Mouse (Mus musculus): ENCODE measurements around the gene Rpl29. TPM values are rescaled to one million over a fixed set of nuclear protein-coding genes. Genes with fewer than 3 reads are reported as not detected.
A peak's percentile ranks its signal among the peaks of the same experiment; 100 is the strongest.

The Rpl29 gene
- polyA plus RNA-seq, 1 experiment from 2014 or later: 1,256 TPM

GRCm38 (mm10) chr9:106448498-106449031, 19.3 kb downstream of the Rpl29 start:
- Histone ChIP-seq H3K4me2 (replicated peaks; ENCODE audit: low read depth, low read length) (peak overlapping the region; percentile 86), H3K4me3 (ENCODE audit: low read depth, low read length) (peak overlapping the region; percentile 44), H3K27ac (ENCODE audit: low read length) (peak overlapping the region; percentile 66; the same call in 1 of the 2 replicates), H3K27me3 (ENCODE audit: control insufficient read depth, insufficient read depth, low read length) (no peaks in the 10 kb centered on the region), H3K9ac (replicated peaks; ENCODE audit: low read depth, low read length) (peak overlapping the region; percentile 36; the same call in 1 of the 2 replicates), H3K9me3 (ENCODE audit: control insufficient read depth, low read depth, low read length) (no peaks in the 10 kb centered on the region), H3K36me3 (ENCODE audit: control insufficient read depth, insufficient read depth, low read length) (no peaks in the 10 kb centered on the region), H3K4me1 (ENCODE audit: control insufficient read depth, insufficient read depth, low read length) (peaks cover 49% of the 10 kb centered on the region)
- under 1% methylated on average over 23 of the region's 23 CpGs for WGBS
- 0 out of 2 replicates have a peak, but pooled peaks have one; percentile 35 for ATAC-seq (ENCODE audit: insufficient number of reproducible peaks, insufficient read depth, low FRiP score, low read depth)

DNA sequence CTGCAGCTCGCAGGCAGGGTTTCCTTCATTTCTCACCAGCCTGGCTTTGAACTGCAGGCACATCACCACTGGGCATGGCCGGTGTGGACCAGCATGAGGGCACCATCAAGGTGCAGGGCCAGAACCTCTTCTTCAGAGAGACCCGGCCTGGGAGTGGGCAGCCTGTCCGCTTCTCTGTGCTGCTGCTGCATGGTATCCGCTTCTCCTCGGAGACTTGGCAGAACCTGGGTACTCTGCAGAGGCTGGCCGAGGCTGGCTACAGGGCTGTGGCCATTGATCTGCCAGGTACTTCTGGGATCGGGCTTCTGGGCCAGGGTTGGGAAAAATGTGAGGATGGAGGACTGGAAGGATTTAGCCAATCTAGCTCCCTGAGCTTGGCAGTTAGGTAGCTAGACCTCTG, 20.7 kb downstream of the Rpl29 start:
- Histone ChIP-seq H3K27me3 (ENCODE audit: control insufficient read depth, insufficient read depth, low read length) (no peaks in the 10 kb centered on the region), H3K9ac (replicated peaks; ENCODE audit: low read depth, low read length) (no peak overlapping the region), H3K9me3 (ENCODE audit: control insufficient read depth, low read depth, low read length) (no peaks in the 10 kb centered on the region), H3K4me1 (ENCODE audit: control insufficient read depth, insufficient read depth, low read length) (peaks cover 49% of the 10 kb centered on the region), H3K27ac (ENCODE audit: low read length) (peak overlapping the region; percentile 56; the same call in 1 of the 2 replicates), H3K4me3 (ENCODE audit: low read depth, low read length) (no peak overlapping the region), H3K4me2 (replicated peaks; ENCODE audit: low read depth, low read length) (peak overlapping the region; percentile 19; the same call in 1 of the 2 replicates), H3K36me3 (ENCODE audit: control insufficient read depth, insufficient read depth, low read length) (no peaks in the 10 kb centered on the region)
- WGBS: 83% methylated on average over 8 of the region's 8 CpGs
- no peak for ATAC-seq (ENCODE audit: insufficient number of reproducible peaks, insufficient read depth, low FRiP score, low read depth)

- H3K27ac ChIP-seq (ENCODE audit: low read length): peak overlapping the region; percentile 56
- no peak overlapping the region for H3K9ac ChIP-seq (replicated peaks; ENCODE audit: low read depth, low read length)
- no peaks in the 10 kb centered on the region for H3K9me3 ChIP-seq (ENCODE audit: control insufficient read depth, low read depth, low read length)
Observed at GRCm38 (mm10) chr9:106450661-106451060, 21.4 kb downstream of the Rpl29 start.

GRCm38 (mm10) chr9:106451298-106451697, 22.0 kb downstream of the Rpl29 start:
- no peaks in the 10 kb centered on the region for H3K9me3 ChIP-seq (ENCODE audit: control insufficient read depth, low read depth, low read length)
- H3K4me3 ChIP-seq (ENCODE audit: low read depth, low read length): no peak overlapping the region
- peak overlapping the region; percentile 6; the same call in 1 of the 2 replicates for H3K27ac ChIP-seq (ENCODE audit: low read length)
- H3K4me2 ChIP-seq (replicated peaks; ENCODE audit: low read depth, low read length): no peak overlapping the region
- 58% methylated on average over 11 of the region's 11 CpGs for WGBS
- no peak overlapping the region for H3K9ac ChIP-seq (replicated peaks; ENCODE audit: low read depth, low read length)
- no peak for ATAC-seq (ENCODE audit: insufficient number of reproducible peaks, insufficient read depth, low FRiP score, low read depth)
- no peaks in the 10 kb centered on the region for H3K27me3 ChIP-seq (ENCODE audit: control insufficient read depth, insufficient read depth, low read length)
- peaks cover 56% of the 10 kb centered on the region for H3K4me1 ChIP-seq (ENCODE audit: control insufficient read depth, insufficient read depth, low read length)
- no peaks in the 10 kb centered on the region for H3K36me3 ChIP-seq (ENCODE audit: control insufficient read depth, insufficient read depth, low read length)

More at GRCm38 (mm10) chr9:106450661-106451060, 21.4 kb downstream of the Rpl29 start:
- ATAC-seq (ENCODE audit: insufficient number of reproducible peaks, insufficient read depth, low FRiP score, low read depth): no peak
- H3K36me3 ChIP-seq (ENCODE audit: control insufficient read depth, insufficient read depth, low read length): no peaks in the 10 kb centered on the region
- H3K4me1 ChIP-seq (ENCODE audit: control insufficient read depth, insufficient read depth, low read length): peaks cover 51% of the 10 kb centered on the region
- 4% methylated on average over 9 of the region's 9 CpGs for WGBS
- H3K4me2 ChIP-seq (replicated peaks; ENCODE audit: low read depth, low read length): peak overlapping the region; percentile 19
- H3K4me3 ChIP-seq (ENCODE audit: low read depth, low read length): no peak overlapping the region
- no peaks in the 10 kb centered on the region for H3K27me3 ChIP-seq (ENCODE audit: control insufficient read depth, insufficient read depth, low read length)

DNA sequence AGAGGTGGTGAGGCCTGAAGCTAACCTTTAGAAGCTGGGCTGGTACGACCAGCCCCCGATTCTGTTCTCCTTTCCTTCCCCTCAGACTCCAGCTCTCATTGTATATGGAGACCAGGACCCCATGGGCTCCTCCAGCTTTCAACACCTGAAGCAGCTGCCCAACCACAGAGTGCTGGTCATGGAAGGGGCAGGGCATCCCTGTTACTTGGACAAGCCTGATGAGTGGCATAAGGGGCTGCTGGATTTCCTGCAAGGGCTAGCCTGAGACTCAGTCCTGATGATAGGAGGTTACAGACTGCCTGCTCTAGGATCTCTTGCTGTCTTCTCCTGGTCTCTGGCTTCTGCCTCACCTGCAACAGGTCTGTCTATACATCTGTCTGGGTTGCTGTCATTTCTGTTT, 22.6 kb downstream of the Rpl29 start:
- H3K4me3 ChIP-seq (ENCODE audit: low read depth, low read length): no peak overlapping the region
- no peaks in the 10 kb centered on the region for H3K36me3 ChIP-seq (ENCODE audit: control insufficient read depth, insufficient read depth, low read length)
- H3K4me1 ChIP-seq (ENCODE audit: control insufficient read depth, insufficient read depth, low read length): peaks cover 62% of the 10 kb centered on the region
- H3K27me3 ChIP-seq (ENCODE audit: control insufficient read depth, insufficient read depth, low read length): no peaks in the 10 kb centered on the region
- no peak for ATAC-seq (ENCODE audit: insufficient number of reproducible peaks, insufficient read depth, low FRiP score, low read depth)
- no peak overlapping the region for H3K9ac ChIP-seq (replicated peaks; ENCODE audit: low read depth, low read length)
- H3K27ac ChIP-seq (ENCODE audit: low read length): no peak overlapping the region
- H3K9me3 ChIP-seq (ENCODE audit: control insufficient read depth, low read depth, low read length): no peaks in the 10 kb centered on the region
- no peak overlapping the region for H3K4me2 ChIP-seq (replicated peaks; ENCODE audit: low read depth, low read length)
- WGBS: 70% methylated on average over 2 of the region's 2 CpGs

DNA sequence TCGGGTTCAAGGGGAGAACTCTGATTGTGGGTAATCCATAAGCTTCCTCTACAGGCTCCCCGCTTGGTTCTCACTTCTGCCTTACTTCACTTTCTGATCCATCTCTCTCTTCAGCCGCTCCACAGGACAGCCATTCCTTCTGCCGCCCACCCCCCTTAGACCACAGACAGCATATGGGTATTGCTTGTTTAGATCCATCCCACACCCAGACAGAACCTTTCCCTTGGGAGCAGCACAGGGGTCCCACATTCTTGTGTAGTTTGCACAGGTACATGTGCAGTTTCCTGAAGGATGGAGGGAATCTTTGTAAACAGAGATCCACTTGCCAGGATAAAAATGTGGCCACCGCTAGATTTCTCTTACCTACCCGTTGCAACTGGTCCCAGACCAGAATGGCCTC, 23.1 kb downstream of the Rpl29 start:
- Histone ChIP-seq H3K9ac (replicated peaks; ENCODE audit: low read depth, low read length) (no peak overlapping the region), H3K36me3 (ENCODE audit: control insufficient read depth, insufficient read depth, low read length) (no peaks in the 10 kb centered on the region), H3K4me2 (replicated peaks; ENCODE audit: low read depth, low read length) (peak overlapping the region; percentile 92), H3K27me3 (ENCODE audit: control insufficient read depth, insufficient read depth, low read length) (no peaks in the 10 kb centered on the region), H3K9me3 (ENCODE audit: control insufficient read depth, low read depth, low read length) (no peaks in the 10 kb centered on the region), H3K4me3 (ENCODE audit: low read depth, low read length) (no peak overlapping the region), H3K4me1 (ENCODE audit: control insufficient read depth, insufficient read depth, low read length) (peaks cover 66% of the 10 kb centered on the region), H3K27ac (ENCODE audit: low read length) (no peak overlapping the region)
- 32% methylated on average over 6 of the region's 6 CpGs for WGBS
- no peak for ATAC-seq (ENCODE audit: insufficient number of reproducible peaks, insufficient read depth, low FRiP score, low read depth)

DNA sequence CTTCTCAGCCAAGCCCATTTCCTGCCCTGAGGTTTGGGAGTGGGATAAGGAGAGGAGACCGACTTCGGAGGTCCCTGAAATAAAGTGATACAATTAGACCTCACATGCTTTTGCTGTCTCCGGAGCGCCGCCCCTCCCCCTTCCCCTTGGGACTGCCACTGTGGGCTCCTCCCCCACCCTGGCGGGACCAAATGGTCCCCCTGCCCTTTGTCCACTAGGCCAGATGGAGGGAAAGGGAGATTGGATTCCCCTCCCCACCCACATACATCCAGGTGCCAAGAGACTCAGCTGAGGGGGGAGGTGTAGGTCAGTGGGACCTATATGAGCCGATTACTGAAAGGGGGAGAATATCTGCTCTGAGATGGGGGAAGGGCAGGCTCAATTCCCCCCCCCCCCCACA, 23.6 kb downstream of the Rpl29 start:
- peaks cover 66% of the 10 kb centered on the region for H3K4me1 ChIP-seq (ENCODE audit: control insufficient read depth, insufficient read depth, low read length)
- no peaks in the 10 kb centered on the region for H3K9me3 ChIP-seq (ENCODE audit: control insufficient read depth, low read depth, low read length)
- peak overlapping the region; percentile 80; the same call in 1 of the 2 replicates for H3K27ac ChIP-seq (ENCODE audit: low read length)
- H3K4me2 ChIP-seq (replicated peaks; ENCODE audit: low read depth, low read length): peak overlapping the region; percentile 92
- H3K27me3 ChIP-seq (ENCODE audit: control insufficient read depth, insufficient read depth, low read length): no peaks in the 10 kb centered on the region
- 0 out of 2 replicates have a peak, but pooled peaks have one; percentile 1 for ATAC-seq (ENCODE audit: insufficient number of reproducible peaks, insufficient read depth, low FRiP score, low read depth)
- peak overlapping the region; percentile 76 for H3K4me3 ChIP-seq (ENCODE audit: low read depth, low read length)
- WGBS: 5% methylated on average over 7 of the region's 7 CpGs
- no peak overlapping the region for H3K9ac ChIP-seq (replicated peaks; ENCODE audit: low read depth, low read length)
- H3K36me3 ChIP-seq (ENCODE audit: control insufficient read depth, insufficient read depth, low read length): no peaks in the 10 kb centered on the region

DNA sequence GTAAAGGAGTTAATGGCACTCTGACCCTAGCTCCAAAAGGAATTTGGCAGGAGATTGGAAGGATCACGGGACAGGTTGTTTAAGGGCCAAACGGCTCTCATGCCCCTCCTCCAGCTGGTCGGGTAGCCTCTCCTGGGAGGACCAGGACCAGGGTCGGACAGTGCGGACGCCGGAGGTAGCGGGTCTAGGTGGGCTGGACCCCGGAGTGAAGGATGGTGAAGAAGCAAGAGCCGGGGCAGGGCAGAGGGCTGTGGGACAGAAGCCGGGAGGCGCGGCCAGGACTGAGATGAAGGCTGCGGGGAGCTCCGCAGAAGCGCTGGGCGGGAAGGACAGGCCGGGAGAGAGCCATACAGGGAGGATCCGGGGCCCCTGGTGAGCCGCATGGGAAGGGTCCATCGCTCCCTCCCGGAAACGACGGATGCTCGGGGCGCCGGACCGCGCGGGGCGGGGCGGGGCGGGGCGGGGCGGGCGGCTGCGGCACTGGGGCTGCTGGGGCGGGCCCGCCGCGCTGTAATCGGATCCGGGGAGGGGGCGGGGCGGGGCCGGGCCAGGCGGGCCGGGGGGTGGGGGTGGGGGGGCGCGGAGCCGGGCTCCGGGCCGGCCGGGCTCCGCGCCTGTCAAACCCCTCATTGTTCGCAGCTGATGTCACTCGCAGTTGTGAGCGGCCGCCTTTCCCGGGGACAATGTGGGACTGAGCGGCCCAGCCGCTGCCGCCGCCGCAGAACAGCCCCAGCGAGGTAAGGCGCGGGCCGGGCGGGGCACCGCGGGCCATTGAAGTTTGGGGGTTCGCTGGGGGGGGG, 24.2 kb downstream of the Rpl29 start, which contains the start of gene Pcbp4:
Gene Pcbp4 (plus strand): TSS at position 21 of the 800 bp plus-strand sequence.
- peak; percentile 65 for ATAC-seq (ENCODE audit: insufficient number of reproducible peaks, insufficient read depth, low FRiP score, low read depth)
- WGBS: under 1% methylated on average over 56 of the region's 74 CpGs
- no peaks in the 10 kb centered on the region for H3K9me3 ChIP-seq (ENCODE audit: control insufficient read depth, low read depth, low read length)
- peak within 1 kb of the TSS; percentile 92 for H3K4me2 ChIP-seq (replicated peaks; ENCODE audit: low read depth, low read length)
- H3K36me3 ChIP-seq (ENCODE audit: control insufficient read depth, insufficient read depth, low read length): no peaks in the 10 kb centered on the region
- H3K4me1 ChIP-seq (ENCODE audit: control insufficient read depth, insufficient read depth, low read length): peaks cover 62% of the 10 kb centered on the region
- H3K27me3 ChIP-seq (ENCODE audit: control insufficient read depth, insufficient read depth, low read length): no peaks in the 10 kb centered on the region
- H3K27ac ChIP-seq (ENCODE audit: low read length): peak within 1 kb of the TSS; percentile 82; the same call in 1 of the 2 replicates
- H3K4me3 ChIP-seq (ENCODE audit: low read depth, low read length): peak within 1 kb of the TSS; percentile 76
- H3K9ac ChIP-seq (replicated peaks; ENCODE audit: low read depth, low read length): peak within 1 kb of the TSS; percentile 67

Data from stomach, embryonic 14.5 days (tissue).